Mouse (Mus musculus): Measurements from ENCODE around the gene Pirt. TPM values are rescaled to one million over a fixed set of nuclear protein-coding genes. Genes with fewer than 3 reads are reported as not detected.

The Pirt gene
- polyA plus RNA-seq, 1 experiment, result 0.98 TPM

DNA sequence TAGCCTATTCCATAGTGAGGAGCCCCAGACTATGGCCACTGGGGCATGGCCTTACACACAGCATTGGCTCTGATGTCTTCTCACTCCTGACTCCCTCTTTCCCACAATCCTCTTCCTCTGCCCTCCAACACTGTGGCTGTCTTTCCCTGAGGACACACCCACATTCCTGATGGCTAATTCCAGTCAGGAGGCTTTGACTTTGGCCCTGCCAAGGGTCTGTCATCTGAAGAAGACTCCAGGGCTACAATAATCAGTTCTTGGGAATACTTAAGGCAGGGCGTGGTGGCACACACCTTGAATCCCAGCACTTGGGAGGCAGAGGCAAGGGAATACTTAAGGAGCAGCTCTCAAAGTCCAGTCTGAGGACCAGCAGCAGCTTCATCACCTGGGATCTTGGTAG is 56.8 kb downstream of the Pirt start:
- no peak for TF ChIP-seq POLR2A (IDR thresholded peaks at IDR 0.05; ENCODE audit: low read depth, low read length)
- TF ChIP-seq CTCF (IDR thresholded peaks at IDR 0.05; ENCODE audit: extremely low read depth, insufficient read length, insufficient replicate concordance, low read depth, low read length), result no peak
- Histone ChIP-seq H3K36me3 (ENCODE audit: control insufficient read depth, insufficient read depth, low read length) (peaks cover 21% of the 10 kb centered on the region), H3K27me3 (ENCODE audit: control insufficient read depth, insufficient read depth, low read length) (no peaks in the 10 kb centered on the region), H3K4me1 (ENCODE audit: control insufficient read depth, insufficient read depth, insufficient read length, low read length) (peaks cover 35% of the 10 kb centered on the region), H3K4me3 (ENCODE audit: low read depth, low read length) (no peak overlapping the region), H3K27ac (ENCODE audit: insufficient read depth, low read depth, low read length) (peak overlapping the region; percentile 59)
- 45% methylated on average over 1 of the region's 1 CpGs for WGBS

DNA sequence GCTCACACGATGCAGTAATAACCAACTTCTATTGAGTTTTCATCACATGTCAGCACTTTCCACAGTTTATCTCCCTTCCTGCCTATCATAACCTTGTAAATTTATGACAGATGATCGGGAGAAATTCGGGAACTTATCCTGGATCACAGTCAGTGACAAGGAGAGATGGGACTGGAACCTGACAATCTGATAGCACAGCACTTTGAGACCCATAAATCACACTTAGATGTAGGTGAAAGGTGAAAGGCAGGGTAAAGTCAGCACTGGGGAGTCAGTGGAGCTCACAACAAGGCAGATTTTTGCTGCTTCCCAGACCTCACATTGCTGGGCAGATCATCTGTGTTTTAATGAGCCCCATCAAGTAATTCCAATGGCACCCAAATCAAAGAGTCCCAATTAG is 61.7 kb downstream of the Pirt start:
- Histone ChIP-seq H3K36me3 (ENCODE audit: control insufficient read depth, insufficient read depth, low read length) (no peaks in the 10 kb centered on the region), H3K4me3 (ENCODE audit: low read depth, low read length) (no peak overlapping the region), H3K27ac (ENCODE audit: insufficient read depth, low read depth, low read length) (peak overlapping the region; percentile 62; the same call in 1 of the 2 replicates), H3K4me1 (ENCODE audit: control insufficient read depth, insufficient read depth, insufficient read length, low read length) (peaks cover 27% of the 10 kb centered on the region; the same call in 1 of the 2 replicates), H3K27me3 (ENCODE audit: control insufficient read depth, insufficient read depth, low read length) (no peaks in the 10 kb centered on the region)
- TF ChIP-seq CTCF (IDR thresholded peaks at IDR 0.05; ENCODE audit: extremely low read depth, insufficient read length, insufficient replicate concordance, low read depth, low read length), result no peak
- no peak for TF ChIP-seq POLR2A (IDR thresholded peaks at IDR 0.05; ENCODE audit: low read depth, low read length)
- 36% methylated on average over 3 of the region's 3 CpGs for WGBS

DNA sequence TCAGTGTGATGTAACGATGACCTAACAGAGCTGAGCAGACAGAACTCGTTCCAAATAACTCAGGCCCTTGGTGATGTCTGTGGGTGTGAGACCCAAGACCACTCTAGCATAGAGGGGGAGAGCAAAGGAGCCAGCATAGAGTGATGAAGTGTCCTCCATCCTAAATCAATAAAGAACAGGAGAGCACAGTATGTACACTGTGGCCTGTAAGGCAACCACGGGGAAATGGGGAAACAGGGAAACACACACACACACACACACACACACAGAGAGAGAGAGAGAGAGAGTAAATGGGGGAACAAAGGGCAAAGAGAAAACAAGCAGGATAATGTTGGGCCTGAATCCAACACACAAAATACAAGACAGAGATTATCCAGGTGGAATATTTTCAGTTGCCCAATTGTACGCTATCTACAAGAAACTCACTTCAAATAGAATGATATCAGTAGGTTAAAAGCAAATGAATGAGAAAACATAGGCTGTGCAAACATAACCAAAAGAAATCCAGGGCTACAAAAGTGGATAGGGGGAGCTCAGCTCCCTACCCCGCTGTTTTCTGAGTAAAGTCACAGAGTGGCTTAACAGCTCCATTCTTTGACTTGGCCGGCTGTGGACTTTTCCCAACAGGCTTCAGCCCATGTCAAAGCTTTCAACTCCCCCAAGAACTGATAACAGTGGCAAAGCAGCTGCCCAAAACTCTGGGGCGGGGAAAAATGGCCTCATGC is 64.0 kb downstream of the Pirt start:
- 77% methylated on average over 7 of the region's 7 CpGs for WGBS

More for the DNA sequence above, 64.0 kb downstream of the Pirt start:
- Histone ChIP-seq H3K4me3 (ENCODE audit: low read depth, low read length) (no peak overlapping the region), H3K4me1 (ENCODE audit: control insufficient read depth, insufficient read depth, insufficient read length, low read length) (peaks cover 11% of the 10 kb centered on the region; the same call in 1 of the 2 replicates), H3K36me3 (ENCODE audit: control insufficient read depth, insufficient read depth, low read length) (no peaks in the 10 kb centered on the region), H3K27ac (ENCODE audit: insufficient read depth, low read depth, low read length) (no peak overlapping the region), H3K27me3 (ENCODE audit: control insufficient read depth, insufficient read depth, low read length) (no peaks in the 10 kb centered on the region)
- TF ChIP-seq CTCF (IDR thresholded peaks at IDR 0.05; ENCODE audit: extremely low read depth, insufficient read length, insufficient replicate concordance, low read depth, low read length) (no peak), POLR2A (IDR thresholded peaks at IDR 0.05; ENCODE audit: low read depth, low read length) (no peak)

Other genes starting within 250 kb of the Pirt start
- gene Tmem238l, start 44.7 kb downstream of the Pirt start, polyA plus RNA-seq (2012; rRNA removed), result 69.2 and 269 TPM in 2 replicates
- gene Tmem220, start 113.2 kb downstream of the Pirt start, polyA plus RNA-seq (2012; rRNA removed), result 2.7 and 3.6 TPM in 2 replicates
- gene Adprm, start 140.6 kb downstream of the Pirt start, polyA plus RNA-seq (2012; rRNA removed), result 5.2 and 18.2 TPM in 2 replicates
- 5.6 and 10.7 TPM in 2 replicates for gene Sco1, start 140.7 kb downstream of the Pirt start, polyA plus RNA-seq (2012; rRNA removed)
- 0.01 and 0.06 TPM in 2 replicates for gene Myh3, start 166.3 kb downstream of the Pirt start, polyA plus RNA-seq (2012; rRNA removed)